Mouse (Mus musculus) fibroblast of lung, adult 2 months (primary cell): ENCODE data around the gene Zc2hc1b.

Experiments
- DNase-seq: peaks from one replicate; pipeline ENCODE4 v3.0.0-alpha.2; 2011; ENCODE audit warnings: low read depth

The Zc2hc1b gene

GRCm38 (mm10) chr10:13172798-13173221, 5.0 kb downstream of the Zc2hc1b start:
- peak; percentile 51 for DNase-seq

GRCm38 (mm10) chr10:13171461-13171860, 6.4 kb downstream of the Zc2hc1b start:
- DNase-seq = no peak

GRCm38 (mm10) chr10:13170739-13171448, 6.9 kb downstream of the Zc2hc1b start:
- peak; percentile 71 for DNase-seq

- no peak for DNase-seq
These were observed 9.4 kb downstream of the Zc2hc1b start for GRCm38 (mm10) chr10:13168461-13168860.

GRCm38 (mm10) chr10:13162031-13162430, 15.8 kb downstream of the Zc2hc1b start:
- no peak for DNase-seq

- no peak for DNase-seq
These were observed 16.9 kb downstream of the Zc2hc1b start for GRCm38 (mm10) chr10:13160913-13161312.

- no peak for DNase-seq
These were observed 22.4 kb downstream of the Zc2hc1b start for GRCm38 (mm10) chr10:13155377-13155776.

- DNase-seq = no peak
These were observed 24.9 kb downstream of the Zc2hc1b start for GRCm38 (mm10) chr10:13152811-13153364.

- no peak for DNase-seq
These were observed 26.5 kb downstream of the Zc2hc1b start for GRCm38 (mm10) chr10:13151353-13151752.

- no peak for DNase-seq
These were observed 27.4 kb downstream of the Zc2hc1b start for GRCm38 (mm10) chr10:13150435-13150834.

GRCm38 (mm10) chr10:13140434-13140833, 37.4 kb downstream of the Zc2hc1b start:
- no peak for DNase-seq

- DNase-seq = peak; percentile 3
These were observed 39.9 kb downstream of the Zc2hc1b start for GRCm38 (mm10) chr10:13137906-13138305.

GRCm38 (mm10) chr10:13135751-13136150, 42.1 kb downstream of the Zc2hc1b start:
- no peak for DNase-seq

GRCm38 (mm10) chr10:13135276-13135675, 42.5 kb downstream of the Zc2hc1b start:
- DNase-seq = no peak

GRCm38 (mm10) chr10:13133850-13134249, 44.0 kb downstream of the Zc2hc1b start:
- DNase-seq = no peak

- DNase-seq = no peak
These were observed 49.9 kb downstream of the Zc2hc1b start for GRCm38 (mm10) chr10:13127946-13128345.

GRCm38 (mm10) chr10:13127335-13127734, 50.5 kb downstream of the Zc2hc1b start:
- no peak for DNase-seq

- DNase-seq = no peak
These were observed 52.0 kb downstream of the Zc2hc1b start for GRCm38 (mm10) chr10:13125811-13126210.

GRCm38 (mm10) chr10:13119300-13119699, 58.5 kb downstream of the Zc2hc1b start:
- DNase-seq = no peak

GRCm38 (mm10) chr10:13118770-13119102, 59.1 kb downstream of the Zc2hc1b start:
- DNase-seq = no peak

GRCm38 (mm10) chr10:13118024-13118769, 59.6 kb downstream of the Zc2hc1b start:
- DNase-seq = no peak

- DNase-seq = no peak
These were observed 60.8 kb downstream of the Zc2hc1b start for GRCm38 (mm10) chr10:13116706-13117665.
